Mouse (Mus musculus): ENCODE results near the gene Xpo4.

The Xpo4 gene

DNA sequence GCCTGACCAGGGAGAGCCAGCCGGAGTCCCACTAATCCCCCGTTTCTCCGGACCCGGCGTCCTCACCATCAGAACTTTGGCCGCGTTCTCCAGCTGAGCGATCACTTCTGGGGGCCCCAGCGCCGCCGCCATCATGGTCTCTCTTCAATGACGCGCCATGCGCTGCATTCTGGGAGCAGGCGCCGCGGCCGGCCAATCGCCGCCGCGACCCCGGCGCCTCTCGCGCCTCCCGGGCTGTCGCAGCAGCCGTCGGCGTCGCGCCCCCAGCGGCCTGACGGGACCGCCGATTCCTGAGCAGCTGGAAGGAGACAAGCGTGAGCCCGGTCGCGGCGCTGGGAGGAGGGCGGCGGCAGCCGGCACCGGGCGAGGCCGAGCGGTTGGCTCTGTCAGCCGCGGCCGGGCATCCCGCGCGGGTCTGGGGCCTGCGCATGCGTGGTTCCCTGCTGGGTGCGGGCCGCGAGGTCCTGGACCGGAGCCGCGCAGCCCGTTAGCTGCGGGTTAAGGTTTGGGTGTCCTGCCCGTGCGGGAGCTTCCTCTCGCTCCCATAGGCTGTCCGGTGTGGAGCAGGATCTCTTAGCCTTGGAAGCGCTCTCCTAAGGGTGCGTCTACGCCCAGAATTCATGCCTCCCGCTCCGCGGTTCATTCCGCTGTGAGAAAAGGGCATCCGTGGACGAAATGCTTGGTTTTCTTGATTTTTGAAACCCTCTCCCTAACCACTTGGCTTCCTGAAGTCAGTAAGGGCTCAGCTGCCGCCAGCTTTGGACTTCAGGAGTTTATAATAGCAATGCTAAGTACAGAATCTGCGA, at the start of gene Xpo4:
Xpo4 (minus strand) TSS at position 609 of the 806 bp plus-strand sequence.
- in situ Hi-C loops (cut with MboI, MseI) = no loop called here

DNA sequence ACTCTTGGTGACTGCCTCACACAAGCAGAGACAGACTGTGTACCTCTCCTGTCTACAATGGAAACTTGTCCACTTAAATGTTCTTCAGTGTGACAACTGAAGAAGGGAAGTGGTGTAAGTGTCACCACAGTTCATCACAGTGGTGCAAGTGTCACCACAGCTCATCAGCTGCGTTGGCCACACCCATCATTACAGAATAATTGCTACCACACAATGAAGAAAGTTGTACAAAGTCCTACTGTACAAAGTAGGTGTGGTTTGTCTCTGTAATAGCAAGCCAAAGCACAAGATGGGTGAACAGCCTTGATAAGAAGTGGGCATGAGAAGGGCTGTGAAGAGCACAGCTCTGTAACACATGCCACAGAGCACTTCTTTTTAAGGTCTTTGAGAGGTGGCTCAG, 47.7 kb upstream of the Xpo4 start:
- in situ Hi-C loops (cut with MboI, MseI) = no loop called here

DNA sequence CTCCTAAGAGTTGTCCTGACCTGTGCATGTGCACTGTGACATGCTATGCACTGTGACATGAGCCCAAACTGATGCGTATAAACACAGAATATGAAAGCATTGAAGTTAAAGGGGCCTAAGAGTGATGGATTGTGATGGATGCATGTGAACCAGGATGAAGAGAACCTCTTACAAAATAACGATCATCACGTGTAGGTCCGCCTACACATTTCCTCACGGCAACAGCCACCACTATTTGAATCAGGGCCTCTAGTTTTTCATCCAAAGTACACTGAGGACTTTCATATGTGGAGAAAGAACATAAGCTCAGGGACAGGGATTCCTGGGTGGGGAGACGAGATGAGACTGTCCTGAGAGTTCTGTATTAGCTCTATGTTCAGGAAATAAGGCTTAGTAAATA, 45.8 kb upstream of the Xpo4 start:
- in situ Hi-C loops (cut with MboI, MseI) = no loop called here

DNA sequence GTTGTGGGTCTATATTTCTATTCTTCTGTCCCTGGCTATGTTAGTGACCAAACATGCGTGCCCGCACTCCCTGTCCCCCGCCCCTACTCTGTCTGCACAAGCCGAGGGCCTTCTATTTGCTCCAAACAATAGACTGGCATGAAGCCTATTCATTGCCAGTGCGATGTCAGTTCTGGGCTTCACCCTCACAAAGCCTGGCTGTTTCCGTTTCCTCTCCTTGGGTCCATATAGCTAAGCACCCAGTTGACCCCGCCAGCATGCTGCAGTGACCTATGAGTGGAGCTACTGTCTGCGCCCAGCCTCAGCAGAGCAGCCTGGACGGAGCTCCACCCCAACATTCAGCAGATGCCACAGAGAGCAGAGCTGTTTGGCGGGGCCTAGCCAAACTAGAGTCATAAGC, 43.9 kb upstream of the Xpo4 start:
- in situ Hi-C loops (cut with MboI, MseI) = no loop called here

DNA sequence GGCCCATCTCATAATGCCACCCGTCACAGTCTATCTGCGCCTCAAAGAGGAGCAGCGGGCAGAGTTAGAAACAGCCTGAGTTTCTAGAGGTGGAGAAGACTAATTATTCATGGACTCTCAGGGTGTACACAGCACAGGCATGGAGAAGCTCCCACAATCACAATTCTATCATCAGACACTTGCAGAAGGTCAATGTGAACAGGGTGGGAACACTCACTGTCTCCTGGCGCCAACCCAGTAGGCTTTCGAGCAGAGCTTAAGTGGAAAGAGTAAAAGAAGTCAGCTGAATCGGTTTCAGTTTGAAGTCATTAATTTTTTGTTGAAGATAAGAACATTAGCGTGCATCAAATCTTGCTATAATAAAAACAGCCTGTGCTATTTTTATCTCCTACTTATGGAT, 43.4 kb upstream of the Xpo4 start:
- in situ Hi-C loops (cut with MboI, MseI) = no loop called here

DNA sequence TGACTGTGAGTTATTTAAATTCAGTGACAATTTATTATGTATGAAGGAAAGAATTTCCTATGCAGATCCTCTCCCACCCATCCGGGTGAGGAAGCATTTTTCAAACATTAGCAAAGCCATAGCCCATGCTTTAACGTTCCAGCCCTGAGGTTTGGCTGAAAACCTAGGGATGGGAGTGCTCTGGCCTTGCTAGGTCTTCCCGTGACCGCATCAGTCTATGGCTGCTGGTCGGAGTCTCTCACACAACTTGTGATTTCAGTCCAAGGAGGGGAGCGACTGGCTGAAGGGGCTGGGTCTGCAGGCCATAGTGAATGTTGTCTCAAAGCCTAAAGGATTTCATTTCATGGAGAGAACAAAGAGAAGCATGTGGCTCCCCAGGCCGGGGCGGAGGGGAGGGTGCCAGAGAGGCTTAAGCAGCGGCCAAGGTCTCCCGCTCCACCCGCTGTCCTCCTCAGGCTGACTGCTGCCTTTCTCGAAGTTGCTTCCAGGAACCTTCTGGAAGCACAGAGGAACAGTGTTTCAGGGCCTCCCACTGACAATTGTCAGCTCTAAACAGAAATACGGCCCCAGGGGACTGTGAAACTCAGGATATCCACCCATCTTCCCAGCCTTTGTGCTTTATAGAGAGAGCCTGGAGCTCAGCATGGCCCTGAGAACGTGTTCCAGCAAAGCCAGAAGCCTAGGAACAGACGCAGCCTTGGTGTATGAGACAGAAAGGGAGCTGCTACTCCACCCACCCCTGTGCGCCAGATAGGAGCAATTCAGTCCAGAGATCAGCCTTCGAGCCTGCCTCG, 42.1 kb upstream of the Xpo4 start:
- in situ Hi-C loops (cut with MboI, MseI) = no loop called here

DNA sequence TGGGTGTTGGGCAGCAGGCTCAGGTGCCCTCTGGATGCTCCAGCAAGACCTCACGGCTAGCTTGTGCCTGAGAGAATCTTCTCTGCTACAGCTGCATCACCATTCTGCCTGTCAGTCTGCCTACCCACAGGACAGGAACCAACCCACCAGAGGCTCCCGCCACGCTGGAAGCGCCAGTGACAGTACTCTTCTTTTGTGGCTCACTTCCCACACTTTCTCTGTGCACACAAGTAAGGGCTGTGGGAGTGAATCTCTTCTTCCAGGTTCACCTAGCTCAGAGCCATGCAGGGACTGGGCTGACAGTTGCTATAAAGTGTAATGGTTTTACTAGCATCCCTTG, 41.5 kb upstream of the Xpo4 start:
- in situ Hi-C loops (cut with MboI, MseI) = no loop called here

DNA sequence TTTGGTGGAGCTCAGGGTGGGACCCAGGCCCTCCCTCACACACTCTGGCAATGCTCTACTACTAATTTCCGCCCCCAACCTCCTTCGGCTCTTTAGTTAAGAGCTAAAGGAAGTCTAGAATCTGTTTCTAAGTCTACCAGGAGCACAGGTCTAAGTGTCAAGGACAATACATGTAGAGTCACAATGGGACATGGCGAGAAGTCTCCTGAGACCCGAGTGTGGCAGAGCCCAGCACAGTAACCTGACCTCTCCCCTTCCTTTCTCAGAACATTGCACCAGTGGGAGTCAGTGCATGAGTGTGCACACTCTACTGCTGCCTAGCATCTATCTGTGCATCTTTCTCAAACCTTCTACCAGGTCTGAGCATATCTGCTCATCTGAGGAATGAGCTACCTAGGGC, 40.5 kb upstream of the Xpo4 start:
- in situ Hi-C loops (cut with MboI, MseI) = no loop called here

DNA sequence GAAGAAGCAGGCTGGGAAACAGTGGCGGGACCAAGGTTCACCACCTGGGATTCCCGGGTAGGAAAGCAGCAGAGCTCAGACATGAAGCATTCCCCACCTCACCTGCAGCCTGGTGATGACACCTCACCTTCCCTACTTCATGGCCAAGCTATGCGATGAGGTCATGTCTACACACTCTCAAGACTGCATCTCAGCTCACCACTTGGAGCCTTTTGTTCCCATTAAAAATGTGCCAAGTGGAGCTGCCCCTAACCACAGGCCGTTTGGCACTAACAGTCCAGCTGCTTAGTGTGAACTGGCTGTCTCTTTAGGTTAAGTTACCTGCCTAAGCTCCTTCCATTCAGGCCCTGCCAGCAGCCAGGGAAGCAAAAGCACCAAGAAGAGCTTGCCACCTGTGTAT, 39.8 kb upstream of the Xpo4 start:
- in situ Hi-C loops (cut with MboI, MseI) = no loop called here

DNA sequence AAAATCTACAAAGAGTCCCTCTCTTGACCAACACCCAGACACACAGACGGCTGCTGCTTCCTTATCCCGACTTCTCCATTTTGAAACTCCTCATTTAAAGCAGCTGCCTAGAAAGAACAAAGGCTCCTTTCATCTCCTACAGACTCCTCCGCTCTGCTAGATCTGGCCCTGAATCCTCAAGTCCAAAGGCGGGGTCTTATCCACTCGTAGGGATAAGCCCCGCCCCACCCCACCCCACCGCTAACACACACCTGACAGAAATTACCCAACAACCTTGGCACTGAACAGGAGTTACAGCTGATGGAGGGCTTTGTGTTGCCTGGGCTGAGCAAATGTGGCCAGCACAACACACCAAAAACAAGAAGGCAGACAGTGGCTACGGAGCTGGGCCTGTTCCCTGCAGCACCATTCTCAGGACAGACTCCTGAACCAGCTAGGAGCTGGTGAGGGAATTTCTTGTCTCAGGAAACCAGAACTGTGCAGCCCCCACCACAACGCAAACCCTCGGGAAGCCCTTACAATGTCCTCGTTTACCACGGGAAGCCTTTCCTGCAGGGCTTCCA, 36.8 kb upstream of the Xpo4 start:
- in situ Hi-C loops (cut with MboI, MseI) = no loop called here

DNA sequence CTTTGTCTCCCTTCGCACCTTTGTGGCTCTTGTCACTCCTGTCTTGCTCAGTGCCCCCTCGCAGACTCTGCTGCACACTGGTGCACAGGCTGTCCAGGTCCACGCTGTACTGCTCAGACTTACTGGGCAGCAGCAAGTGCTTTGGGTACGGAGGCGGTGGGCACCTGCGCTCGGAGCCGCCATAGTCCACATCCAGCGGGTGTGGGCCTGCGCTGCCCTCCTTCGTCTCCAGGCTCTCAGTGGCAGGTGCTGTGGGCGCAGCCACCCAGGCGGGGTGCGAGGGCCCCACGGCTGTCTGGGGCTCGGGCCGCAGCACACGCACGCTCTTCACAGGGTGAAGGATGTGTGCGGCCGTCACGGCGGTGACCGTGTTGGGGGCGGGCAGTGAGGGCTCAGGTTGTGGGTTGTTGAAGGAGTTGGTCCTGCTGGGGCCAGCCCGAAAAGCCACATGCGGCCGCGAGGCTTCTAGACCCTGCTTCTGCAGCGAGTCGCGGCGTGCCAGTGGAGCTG, 34.3 kb upstream of the Xpo4 start:
- in situ Hi-C loops (cut with MboI, MseI) = loop anchor here (5.0 kb wide), 1 partner anchor 58 kb away; the partner anchor contains the start of gene Lats2

DNA sequence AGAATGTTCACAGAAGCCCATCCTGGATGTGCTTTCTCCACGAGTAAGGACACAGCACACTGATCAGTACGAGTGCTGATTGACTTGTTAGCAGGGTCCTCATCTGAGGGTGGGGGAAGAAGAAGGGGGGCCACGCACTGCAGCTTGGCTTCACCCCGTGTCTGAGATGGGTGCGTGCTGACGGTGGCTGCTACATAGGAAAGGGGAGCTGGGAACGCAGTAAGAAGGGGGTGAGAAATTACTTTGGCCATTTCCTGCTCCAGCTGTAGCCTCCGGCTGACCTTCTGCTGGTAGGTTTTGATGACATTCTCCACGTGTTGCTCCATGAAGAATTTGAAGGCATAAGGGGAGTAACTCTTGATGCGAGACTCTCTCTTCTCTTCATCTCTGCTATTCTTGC, 33.8 kb upstream of the Xpo4 start:
- in situ Hi-C loops (cut with MboI, MseI) = loop anchor here (5.0 kb wide), 1 partner anchor 58 kb away; the partner anchor contains the start of gene Lats2

DNA sequence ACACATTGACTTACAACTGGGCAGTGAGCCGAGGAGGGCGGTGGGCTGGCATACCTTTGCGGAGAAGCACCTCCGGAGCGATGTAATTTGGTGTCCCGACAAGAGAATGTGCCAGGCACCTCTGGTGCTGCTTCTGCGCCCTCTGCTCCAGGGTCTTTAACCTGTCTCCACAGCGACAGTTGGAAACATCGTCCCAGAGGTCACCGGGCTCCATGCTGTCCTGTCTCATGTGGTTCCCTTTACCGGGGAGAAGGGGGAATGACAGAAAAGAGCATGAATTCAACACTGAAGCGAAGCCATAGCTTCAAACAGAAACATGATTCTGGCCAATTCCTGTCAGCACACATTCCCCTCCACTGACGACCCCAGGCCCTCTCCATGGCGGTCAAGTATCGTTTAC, 30.8 kb upstream of the Xpo4 start:
- in situ Hi-C loops (cut with MboI, MseI) = loop anchor here (5.0 kb wide), 1 partner anchor 61 kb away; the partner anchor contains the start of gene Lats2

DNA sequence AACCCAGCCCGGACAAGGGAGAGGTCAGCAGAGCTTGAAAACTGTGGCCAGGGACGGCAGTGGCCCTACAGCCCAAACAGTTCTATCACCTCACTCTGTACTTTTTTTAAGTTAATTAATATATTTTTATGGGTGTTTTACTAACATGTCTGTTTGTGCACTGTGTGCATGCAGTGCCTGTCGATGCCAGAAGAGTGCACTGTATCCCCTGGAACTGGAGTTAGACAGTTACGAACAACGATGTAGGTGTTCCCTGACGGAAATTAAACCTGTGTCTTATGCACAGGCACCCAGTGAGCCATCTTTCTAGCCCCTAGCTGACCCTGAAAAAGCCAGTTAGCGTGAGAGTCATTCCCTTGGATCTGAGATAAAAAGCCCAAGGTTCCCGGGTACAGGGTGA, 30.3 kb upstream of the Xpo4 start:
- in situ Hi-C loops (cut with MboI, MseI) = loop anchor here (5.0 kb wide), 1 partner anchor 62 kb away; the partner anchor contains the start of gene Lats2

DNA sequence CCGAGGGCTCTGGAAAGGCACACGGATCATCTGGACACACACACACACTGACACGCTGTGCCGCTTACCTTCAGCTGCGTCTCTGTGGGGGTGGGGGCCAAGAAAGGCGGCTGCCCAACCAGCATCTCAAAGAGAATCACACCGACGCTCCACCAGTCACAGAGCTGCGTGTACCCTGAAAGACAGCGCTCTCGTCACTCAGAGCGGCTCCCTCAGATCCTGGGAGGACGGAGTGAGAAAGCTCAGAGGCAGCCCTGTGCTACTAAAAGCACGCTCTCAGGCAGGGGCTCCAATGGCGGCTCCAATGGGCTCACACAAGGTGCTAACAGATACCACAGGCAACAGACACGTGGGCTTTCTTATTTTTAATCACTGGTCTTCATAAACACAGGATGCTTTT, 29.0 kb upstream of the Xpo4 start:
- in situ Hi-C loops (cut with MboI, MseI) = no loop called here

DNA sequence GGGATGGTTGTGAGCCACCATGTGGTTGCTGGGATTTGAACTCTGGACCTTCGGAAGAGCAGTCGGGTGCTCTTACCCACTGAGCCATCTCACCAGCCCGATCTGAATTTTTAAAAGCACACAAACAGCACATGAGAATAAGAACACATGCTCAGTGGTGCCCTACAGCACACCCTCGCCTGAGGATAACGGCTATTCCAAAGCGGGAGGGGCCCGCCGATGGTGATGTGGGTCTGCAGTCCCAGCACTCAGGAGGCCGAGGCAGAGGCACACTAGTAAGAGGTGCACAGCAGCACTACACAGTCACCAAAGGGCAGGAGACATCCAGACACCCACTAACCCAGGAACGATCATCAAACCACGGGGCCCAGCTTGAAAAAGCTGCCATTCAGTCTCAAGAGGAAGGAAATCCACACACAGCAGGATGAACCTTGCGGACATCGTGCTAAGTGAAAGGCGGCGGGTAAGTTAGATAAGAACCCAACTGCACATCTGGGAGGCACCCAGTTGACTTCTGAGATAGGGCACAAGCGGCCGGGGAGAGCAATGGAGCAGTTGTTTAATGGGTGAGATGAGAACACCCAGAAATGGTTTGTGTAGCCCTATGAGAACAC, 27.4 kb upstream of the Xpo4 start:
- in situ Hi-C loops (cut with MboI, MseI) = no loop called here

DNA sequence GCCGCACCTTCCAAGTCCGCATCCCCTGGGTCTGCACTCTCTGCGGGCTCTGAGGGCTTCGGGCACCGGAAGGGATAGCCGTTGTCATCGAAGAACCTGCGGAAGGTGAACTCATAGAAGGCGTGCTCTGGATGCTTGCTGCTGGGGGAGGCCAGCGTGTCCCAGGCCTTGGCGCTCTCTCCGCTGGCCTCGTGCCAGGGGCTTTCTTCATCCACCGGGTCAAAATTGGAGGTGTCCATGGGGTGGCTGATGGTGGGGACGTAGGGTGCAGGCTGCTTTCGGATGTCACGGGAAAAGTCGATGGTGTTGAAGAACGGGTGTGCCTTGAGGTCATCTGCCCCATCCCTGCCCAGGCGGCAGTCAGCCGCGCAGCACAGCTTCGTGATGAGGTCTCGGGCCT, 26.1 kb upstream of the Xpo4 start:
- in situ Hi-C loops (cut with MboI, MseI) = no loop called here

DNA sequence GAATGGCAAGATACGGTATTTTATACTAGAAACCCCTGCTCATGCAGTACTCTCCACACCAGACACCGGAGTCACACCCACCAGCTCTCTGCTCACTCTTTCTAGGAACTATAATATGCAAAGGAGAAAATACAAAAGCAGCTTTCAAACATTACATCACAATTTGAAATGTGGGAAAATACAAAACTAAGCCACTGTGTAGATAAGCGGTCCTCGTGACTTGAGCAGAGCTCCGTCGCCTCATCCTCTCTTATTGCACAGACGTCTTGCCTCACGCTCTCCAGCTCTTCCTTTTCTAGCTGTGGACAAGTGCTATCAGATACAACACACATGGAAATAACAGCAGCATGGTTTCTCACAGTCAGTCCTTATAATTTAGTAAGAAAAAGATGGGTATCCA, 25.5 kb upstream of the Xpo4 start:
- in situ Hi-C loops (cut with MboI, MseI) = no loop called here

DNA sequence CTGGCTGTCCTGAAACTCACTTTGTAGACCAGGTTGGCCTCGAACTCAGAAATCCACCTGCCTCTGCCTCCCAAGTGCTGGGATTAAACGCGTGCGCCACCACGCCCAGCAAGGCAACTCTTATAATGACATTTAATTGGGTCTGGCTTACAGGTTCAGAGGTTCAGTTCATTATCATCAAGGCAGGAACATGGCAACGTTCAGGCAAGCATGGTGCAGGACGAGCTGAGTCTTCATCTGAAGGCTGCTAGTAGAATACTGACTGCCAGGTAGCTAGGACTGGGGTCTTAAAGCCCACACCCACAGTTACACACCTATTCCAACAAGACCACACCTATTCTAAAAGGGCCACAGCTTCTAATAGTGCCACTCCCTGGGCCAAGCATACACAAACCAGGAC, 22.8 kb upstream of the Xpo4 start:
- in situ Hi-C loops (cut with MboI, MseI) = loop anchor here (10.0 kb wide), 1 partner anchor 227 kb away; no protein-coding TSS in a partner anchor

DNA sequence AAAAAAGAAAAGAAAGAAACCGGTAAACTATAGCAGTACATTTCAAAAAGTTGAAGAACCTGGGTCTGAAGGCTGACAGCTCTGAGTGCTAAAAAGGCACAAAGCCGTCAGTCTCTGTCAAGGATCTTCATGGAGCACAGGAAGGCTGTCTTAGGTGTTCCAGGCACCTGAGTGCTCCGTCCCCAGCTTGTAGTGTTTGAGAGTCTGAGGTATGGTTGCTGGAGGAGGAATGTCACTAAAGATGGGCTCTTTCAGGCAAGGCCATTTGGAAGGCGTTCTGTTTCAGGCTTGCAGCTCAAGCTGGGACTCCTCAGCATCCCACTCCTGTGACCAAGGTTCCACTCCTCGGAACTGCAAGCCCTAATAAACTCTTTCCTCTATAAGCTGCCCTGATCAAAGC, 22.2 kb upstream of the Xpo4 start:
- in situ Hi-C loops (cut with MboI, MseI) = loop anchor here (10.0 kb wide), 1 partner anchor 227 kb away; no protein-coding TSS in a partner anchor

DNA sequence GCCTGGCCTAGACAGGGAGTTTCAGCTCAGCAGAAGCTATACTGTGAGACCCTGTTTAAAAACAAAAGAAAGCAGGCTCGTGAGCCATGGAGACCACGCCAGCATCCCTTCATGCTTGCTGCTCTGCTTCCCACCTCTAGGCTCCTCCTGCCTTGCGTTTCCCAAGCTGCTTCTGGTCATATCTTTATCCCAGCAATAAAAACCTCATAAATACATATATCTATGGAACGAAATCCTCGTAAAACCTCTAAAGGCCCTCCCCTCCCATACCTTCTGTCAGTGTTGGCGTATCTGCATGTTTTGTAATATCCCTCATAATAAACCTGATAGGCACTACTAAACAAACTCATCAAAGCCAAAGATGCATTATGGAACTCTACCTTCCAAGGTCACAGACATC, 21.4 kb upstream of the Xpo4 start:
- in situ Hi-C loops (cut with MboI, MseI) = loop anchor here (10.0 kb wide), 1 partner anchor 228 kb away; no protein-coding TSS in a partner anchor

DNA sequence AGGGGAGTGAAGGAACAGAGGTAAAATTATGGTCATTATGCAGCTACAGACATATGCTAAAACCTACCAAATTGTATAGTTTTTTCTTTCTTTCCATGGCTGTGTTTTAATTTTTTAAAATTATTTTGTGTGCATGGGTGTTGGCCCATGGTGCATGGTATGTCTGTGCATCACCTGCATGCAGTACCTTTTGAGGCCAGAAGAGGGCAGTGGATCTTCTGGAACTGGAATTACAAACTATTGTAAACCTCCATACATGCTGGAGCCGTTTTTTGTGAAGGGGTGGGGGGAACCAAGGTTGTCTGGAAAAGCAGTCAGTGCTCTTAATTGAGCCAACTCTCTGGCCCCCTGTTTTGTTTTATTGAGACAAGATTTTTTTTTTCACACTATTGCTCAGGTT, 19.3 kb upstream of the Xpo4 start:
- in situ Hi-C loops (cut with MboI, MseI) = loop anchor here (10.0 kb wide), 1 partner anchor 230 kb away; no protein-coding TSS in a partner anchor
